In the genomic region with DNA sequence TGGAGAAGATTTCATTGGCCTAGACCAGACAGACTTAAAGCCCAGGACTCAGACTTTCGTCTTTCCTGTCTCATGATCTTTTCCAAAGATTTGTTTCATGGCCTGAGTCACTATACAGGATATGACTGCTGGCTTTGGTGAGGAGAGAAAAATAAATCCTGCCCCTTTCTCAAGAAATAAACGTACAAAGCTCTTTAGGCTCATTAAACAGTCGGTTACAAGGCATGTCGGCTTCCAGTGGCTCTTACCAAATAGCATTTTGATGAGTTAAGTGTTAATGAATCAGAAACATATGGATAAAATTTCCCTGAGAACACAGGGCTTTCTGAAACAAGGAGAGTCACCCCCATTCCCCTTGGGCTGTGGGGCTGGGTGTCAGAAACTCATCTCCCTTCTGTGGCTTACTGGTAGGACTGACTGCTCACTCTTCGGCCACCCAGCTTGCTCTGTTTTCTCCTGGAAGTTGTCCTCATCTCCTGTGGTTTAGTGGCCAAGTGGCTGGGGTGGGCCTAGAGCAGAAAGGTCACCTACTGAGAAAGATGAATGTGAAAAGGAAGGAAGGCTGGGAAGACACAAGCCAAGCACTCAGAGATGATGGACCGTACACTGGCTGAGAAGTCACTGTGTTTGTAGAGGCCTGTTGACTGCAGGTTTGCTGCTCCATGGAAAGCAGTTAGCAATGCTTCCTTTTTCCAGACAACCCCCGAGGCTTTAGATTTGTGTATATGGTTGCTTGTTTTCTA, we compare ENCODE assay signal across 26 mouse cellular contexts. TPM values are rescaled to one million over a fixed set of nuclear protein-coding genes. Genes with fewer than 3 reads are reported as not detected.
DNase-seq lines count a peak whose midpoint lies in the region; ATAC-seq and TF ChIP-seq lines count a peak whose summit lies in the region.
"Had no signal": no experiment of that assay in that cellular context is flagged by ENCODE, and none has a peak within 500 bp of the region (broad histone marks: within the 10 kb centered on the region; RNA-seq: fewer than 3 reads in every experiment).

No protein-coding gene starts in this region.

- no peak overlapping the region for H3K27ac ChIP-seq in lung, embryonic 14.5 days (ENCODE audit: low read depth)
- H3K27ac ChIP-seq in embryonic fibroblast, embryonic 13.5 days (ENCODE audit: insufficient read depth, low read length), result peak overlapping the region; percentile 80
- H3K27ac ChIP-seq: hindbrain, embryonic 12.5 days; midbrain, embryonic 15.5 days; neural tube, embryonic 15.5 days had no signal

- ATAC-seq in lung, embryonic 14.5 days (ENCODE audit: insufficient read depth), result peak; percentile 58
- ATAC-seq: forebrain, embryonic 16.5 days; midbrain, embryonic 15.5 days had no signal

- peak; percentile 66 for DNase-seq in lung, embryonic 14.5 days
- no peak for DNase-seq in lung, postnatal 36 days
- DNase-seq in Muller cell, postnatal 12 days (ENCODE audit: inconsistent ontology term), result peak; percentile 36
- peak; percentile 18 to 39 for DNase-seq in kidney, postnatal 4 days
- no peak for DNase-seq in spleen, postnatal 36 days (ENCODE audit: low spot score in 2 of 2)
- DNase-seq in heart, postnatal 4 days, result no peak
- DNase-seq: adrenal gland, adult 2 months; cerebellum, adult 9-10 months; gastrocnemius, postnatal 36 days; liver; right cerebral cortex, postnatal 14 days; thymus, postnatal 36 days had no signal

- H3K4me1 ChIP-seq in lung, embryonic 14.5 days (ENCODE audit: insufficient read depth), result no peaks in the 10 kb centered on the region
- H3K4me1 ChIP-seq in embryonic fibroblast, embryonic 13.5 days (ENCODE audit: control insufficient read depth, insufficient read depth, low read length), result peaks cover 3% of the 10 kb centered on the region
- H3K4me1 ChIP-seq: megakaryocyte, embryonic 14.5 days; midbrain, embryonic 15.5 days; neural tube, embryonic 15.5 days had no signal

- 0 out of 2 replicates have a peak, but pooled peaks have one; percentile 2 for TF ChIP-seq POLR2A in embryonic fibroblast, embryonic 13.5 days (IDR thresholded peaks at IDR 0.05; ENCODE audit: low read depth, low read length)

- H3K36me3 ChIP-seq in lung, embryonic 14.5 days (ENCODE audit: insufficient read depth), result no peaks in the 10 kb centered on the region
- H3K36me3 ChIP-seq: hindbrain, embryonic 12.5 days; midbrain, embryonic 15.5 days; neural tube, embryonic 15.5 days had no signal

- 29% methylated on average over 7 of the region's 7 CpGs for WGBS in lung, embryonic 14.5 days

- no peak overlapping the region for H3K4me2 ChIP-seq in lung, embryonic 14.5 days
- H3K4me2 ChIP-seq: hindbrain, embryonic 12.5 days; midbrain, embryonic 15.5 days; neural tube, embryonic 15.5 days had no signal

- H3K9ac ChIP-seq in lung, embryonic 14.5 days, result no peak overlapping the region
- H3K9ac ChIP-seq: hindbrain, embryonic 12.5 days; midbrain, embryonic 15.5 days; neural tube, embryonic 15.5 days had no signal

- no peak overlapping the region for H3K4me3 ChIP-seq in lung, embryonic 14.5 days (ENCODE audit: low read depth, low read length)
- H3K4me3 ChIP-seq in embryonic fibroblast, embryonic 13.5 days (ENCODE audit: insufficient read depth, low read length), result no peak overlapping the region
- H3K4me3 ChIP-seq: erythroblast, embryonic 14.5 days; hindbrain, embryonic 12.5 days; megakaryocyte, embryonic 14.5 days; midbrain, embryonic 15.5 days; neural tube, embryonic 15.5 days had no signal

- no peaks in the 10 kb centered on the region for H3K27me3 ChIP-seq in lung, embryonic 14.5 days (ENCODE audit: insufficient read depth, low read length)
- H3K27me3 ChIP-seq: hindbrain, embryonic 12.5 days; megakaryocyte, embryonic 14.5 days; midbrain, embryonic 15.5 days; neural tube, embryonic 15.5 days had no signal

- TF ChIP-seq CTCF in lung, embryonic 14.5 days (IDR thresholded peaks at IDR 0.05; ENCODE audit: low read depth), result no peak
- TF ChIP-seq CTCF in embryonic fibroblast, embryonic 13.5 days (IDR thresholded peaks at IDR 0.05; ENCODE audit: borderline replicate concordance, insufficient read depth, low read length), result no peak

- no peaks in the 10 kb centered on the region for H3K9me3 ChIP-seq in lung, embryonic 14.5 days (ENCODE audit: low read depth, low read length)
- H3K9me3 ChIP-seq: hindbrain, embryonic 12.5 days; midbrain, embryonic 15.5 days; neural tube, embryonic 15.5 days had no signal

RNA-seq across cellular contexts. Expression of gene Tnp1, which starts 46.0 kb away (rescaled TPM):
- polyA plus RNA-seq in lung, embryonic 14.5 days (2014; fragmentation: Nextera tagmentation; extraction: Ambion mirVana), result not detected in 2 replicates
- not detected in 2 replicates for polyA plus RNA-seq in embryonic fibroblast, embryonic 13.5 days (2011; ENCODE audit: insufficient read length, low read depth, missing spikeins)
- total RNA-seq in heart, postnatal 4 days (2021), result not detected
- total RNA-seq: adrenal gland, adult 2 months; common myeloid progenitor, adult 5-6 weeks; gastrocnemius, postnatal 36 days; heart, adult 8-10 months; layer of hippocampus, postnatal 14 days had no signal
- polyA plus RNA-seq: adrenal gland, adult 2 months; C2C12; embryonic facial prominence, embryonic 11.5 days; erythroblast, embryonic 14.5 days; forebrain, embryonic 16.5 days; heart, embryonic 16.5 days; hindbrain, embryonic 12.5 days; liver, embryonic 16.5 days; midbrain, embryonic 15.5 days; neural tube, embryonic 15.5 days had no signal

Comparison
In these comparisons a context has a peak if more than half of its experiments do, and no peak if none do; other contexts are left out.
1. DNase-seq: peak in lung, embryonic 14.5 days (single experiment), Muller cell, postnatal 12 days (single experiment) and kidney, postnatal 4 days (2 of 2); none in lung, postnatal 36 days (single experiment), spleen, postnatal 36 days (0 of 2) and heart, postnatal 4 days (single experiment).